Mouse (Mus musculus) G1E (cell line): ENCODE data around the gene Cdcp2. TPM values are rescaled to one million over a fixed set of nuclear protein-coding genes. Genes with fewer than 3 reads are reported as not detected.

ENCODE experiments used
- ATAC-seq: 2 replicates; pipeline ENCODE4 v1.8.0; 2016; ENCODE audit warnings: mild to moderate bottlenecking; ENCODE audit not compliant: insufficient number of reproducible peaks, poor library complexity, low FRiP score, severe bottlenecking; ENCODE audit errors: extremely low read depth
- DNase-seq: peaks from one replicate; pipeline ENCODE4 v3.0.0; 2012; ENCODE audit warnings: low spot score
- H3K27me3 ChIP-seq: 2 replicates; pipeline ENCODE4 v1.6.1; 2012; ENCODE audit warnings: mild to moderate bottlenecking, low read length, inconsistent platforms; ENCODE audit not compliant: insufficient read depth
- H3K36me3 ChIP-seq: replicated peaks from 2 replicates; pipeline ENCODE3; 2012; ENCODE audit warnings: mild to moderate bottlenecking, inconsistent platforms
- H3K4me1 ChIP-seq: 2 replicates; pipeline ENCODE4 v1.6.1; 2012; ENCODE audit warnings: low read depth, low read length, inconsistent platforms, mixed read lengths; ENCODE audit not compliant: insufficient read depth
- H3K4me3 ChIP-seq: 2 replicates; pipeline ENCODE4 v1.5.1; 2012; ENCODE audit warnings: low read depth, mild to moderate bottlenecking, inconsistent platforms, low read length, moderate library complexity, mixed read lengths
- H3K9me3 ChIP-seq: replicated peaks from 2 replicates; pipeline ENCODE4 v1.6.1; 2012; ENCODE audit warnings: inconsistent platforms
- CTCF ChIP-seq: IDR thresholded peaks from 2 replicates; pipeline ENCODE4 v1.5.1; 2012; ENCODE audit warnings: low read depth, low read length, inconsistent platforms, mixed read lengths
- GATA1 ChIP-seq: IDR thresholded peaks from 2 replicates; pipeline ENCODE4 v1.6.1; 2012; ENCODE audit warnings: borderline replicate concordance, low read length, inconsistent platforms, mixed read lengths
- GATA2 ChIP-seq: IDR thresholded peaks from 2 replicates; pipeline ENCODE4 v1.6.1; 2012; ENCODE audit warnings: low read depth, low read length, inconsistent platforms, borderline replicate concordance
- POLR2AphosphoS5 ChIP-seq: IDR thresholded peaks from 2 replicates; pipeline ENCODE4 v1.6.1; 2012; ENCODE audit warnings: low read depth, low read length, inconsistent platforms; ENCODE audit not compliant: insufficient replicate concordance
- TAL1 ChIP-seq: conservative IDR thresholded peaks from 2 replicates; pipeline ENCODE4 v1.6.1; 2012; ENCODE audit warnings: low read depth, low read length, inconsistent platforms, mixed read lengths
- polyA plus RNA-seq: library from polyadenylated mRNA; stranded (reverse); fragments of >175 nt; gene quantifications from 2 replicates; pipeline ENCODE4 v1.2.3, GENCODE M21; 2012
- total RNA-seq, 2 experiments: library from RNA; stranded (forward) in 1 of 2; stranded (reverse) in 1 of 2; fragments of 200-1000 nt in 1 of 2; fragments of >200 nt in 1 of 2; fragmentation: Nextera tagmentation in 1 of 2; gene quantifications; 2 replicates each; pipeline ENCODE4 v1.2.3; 2014 to 2017

The Cdcp2 gene
- total and polyA plus RNA-seq, 3 experiments = 0.11 TPM; not detected in 2

GRCm38 (mm10) chr4:107117741-107118385, 21.2 kb downstream of the Cdcp2 start:
- Histone ChIP-seq H3K27me3 (peaks cover 67% of the 10 kb centered on the region), H3K9me3 (no peaks in the 10 kb centered on the region), H3K4me3 (no peak overlapping the region), H3K36me3 (no peaks in the 10 kb centered on the region), H3K4me1 (peaks cover 9% of the 10 kb centered on the region; the same call in 1 of the 2 replicates)
- ATAC-seq (no peak), DNase-seq (no peak)
- no peak for TF ChIP-seq TAL1
- no peak for TF ChIP-seq GATA2
- TF ChIP-seq GATA1 = no peak
- TF ChIP-seq CTCF = no peak
- no peak for TF ChIP-seq POLR2AphosphoS5

- TF ChIP-seq POLR2AphosphoS5 (no peak), GATA2 (no peak), CTCF (no peak), TAL1 (no peak), GATA1 (no peak)
Observed at GRCm38 (mm10) chr4:107119056-107119455, 22.4 kb downstream of the Cdcp2 start.

GRCm38 (mm10) chr4:107120676-107121075, 24.0 kb downstream of the Cdcp2 start:
- peaks cover 69% of the 10 kb centered on the region for H3K27me3 ChIP-seq
- DNase-seq (no peak), ATAC-seq (no peak)
- peaks cover 9% of the 10 kb centered on the region; the same call in 1 of the 2 replicates for H3K4me1 ChIP-seq
- no peak overlapping the region for H3K4me3 ChIP-seq
- H3K9me3 ChIP-seq = no peaks in the 10 kb centered on the region
- no peaks in the 10 kb centered on the region for H3K36me3 ChIP-seq
- TF ChIP-seq TAL1 (no peak), POLR2AphosphoS5 (no peak), CTCF (no peak), GATA1 (no peak), GATA2 (no peak)

More at GRCm38 (mm10) chr4:107119056-107119455, 22.4 kb downstream of the Cdcp2 start:
- H3K27me3 ChIP-seq = peaks cover 65% of the 10 kb centered on the region
- H3K4me3 ChIP-seq = no peak overlapping the region
- no peaks in the 10 kb centered on the region for H3K36me3 ChIP-seq
- DNase-seq (no peak), ATAC-seq (no peak)
- H3K9me3 ChIP-seq = no peaks in the 10 kb centered on the region
- peaks cover 9% of the 10 kb centered on the region; the same call in 1 of the 2 replicates for H3K4me1 ChIP-seq

- DNase-seq (no peak), ATAC-seq (no peak)
- Histone ChIP-seq H3K4me1 (peaks cover 9% of the 10 kb centered on the region; the same call in 1 of the 2 replicates), H3K4me3 (no peak overlapping the region), H3K27me3 (peaks cover 69% of the 10 kb centered on the region), H3K9me3 (no peaks in the 10 kb centered on the region), H3K36me3 (no peaks in the 10 kb centered on the region)
- TF ChIP-seq CTCF = no peak
- no peak for TF ChIP-seq GATA1
- no peak for TF ChIP-seq TAL1
- TF ChIP-seq GATA2 = no peak
- TF ChIP-seq POLR2AphosphoS5 = no peak
Observed at GRCm38 (mm10) chr4:107121165-107121943, 24.7 kb downstream of the Cdcp2 start.

- no peaks in the 10 kb centered on the region for H3K9me3 ChIP-seq
- no peak overlapping the region for H3K4me3 ChIP-seq
- no peak for DNase-seq
- H3K36me3 ChIP-seq = no peaks in the 10 kb centered on the region
- H3K4me1 ChIP-seq = peaks cover 9% of the 10 kb centered on the region; the same call in 1 of the 2 replicates
- no peak for ATAC-seq
- TF ChIP-seq POLR2AphosphoS5 (no peak), GATA2 (no peak), CTCF (no peak), TAL1 (no peak), GATA1 (no peak)
- peaks cover 74% of the 10 kb centered on the region for H3K27me3 ChIP-seq
Observed at GRCm38 (mm10) chr4:107124376-107124775, 27.7 kb downstream of the Cdcp2 start.

GRCm38 (mm10) chr4:107125101-107125500, 28.4 kb downstream of the Cdcp2 start:
- no peak overlapping the region for H3K4me3 ChIP-seq
- H3K4me1 ChIP-seq = peaks cover 9% of the 10 kb centered on the region; the same call in 1 of the 2 replicates
- ATAC-seq = no peak
- H3K36me3 ChIP-seq = no peaks in the 10 kb centered on the region
- no peaks in the 10 kb centered on the region for H3K9me3 ChIP-seq
- no peak for TF ChIP-seq CTCF
- no peak for TF ChIP-seq POLR2AphosphoS5
- TF ChIP-seq GATA1 = no peak
- no peak for TF ChIP-seq TAL1
- TF ChIP-seq GATA2 = no peak
- peaks cover 69% of the 10 kb centered on the region for H3K27me3 ChIP-seq
- no peak for DNase-seq
